Mouse (Mus musculus) liver, adult 10 weeks (tissue): ENCODE results near the gene Vwf. TPM values are rescaled to one million over a fixed set of nuclear protein-coding genes. Genes with fewer than 3 reads are reported as not detected.

Experiments used
- polyA plus RNA-seq: library from polyadenylated mRNA; stranded (reverse); fragments of 350-450 nt; fragmentation: Illumina TruSeq; extraction: RNeasy Lipid Tissue Mini Kit (QIAGEN cat#74804); gene quantifications from one replicate; pipeline ENCODE4 v1.2.3, GENCODE M21; 2014; ENCODE audit warnings: low read depth, low replicate concordance

Gene Vwf
- 0.69 TPM for polyA plus RNA-seq

DNA sequence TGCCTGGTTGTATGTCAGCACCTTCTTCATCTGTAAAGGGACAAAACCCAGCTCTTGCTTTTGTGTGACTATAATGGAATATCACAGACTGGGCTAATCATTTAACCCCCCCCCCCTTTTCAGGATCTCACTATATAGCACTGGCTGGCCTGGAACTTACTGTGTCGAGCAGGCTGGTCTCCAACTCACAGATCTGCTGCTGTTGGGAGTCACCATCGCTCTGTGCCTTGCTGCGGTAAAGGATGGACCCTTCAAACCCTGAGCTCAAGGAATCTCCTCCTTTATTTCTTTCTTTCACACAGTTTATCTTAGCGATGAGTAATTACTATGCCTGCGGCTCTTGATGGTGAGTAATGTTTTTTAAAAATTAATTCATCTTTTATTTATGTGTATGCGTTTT lies at the start of gene Vwf:
TSS of gene Vwf (plus strand) at position 301 of the 400 bp plus-strand sequence.

DNA sequence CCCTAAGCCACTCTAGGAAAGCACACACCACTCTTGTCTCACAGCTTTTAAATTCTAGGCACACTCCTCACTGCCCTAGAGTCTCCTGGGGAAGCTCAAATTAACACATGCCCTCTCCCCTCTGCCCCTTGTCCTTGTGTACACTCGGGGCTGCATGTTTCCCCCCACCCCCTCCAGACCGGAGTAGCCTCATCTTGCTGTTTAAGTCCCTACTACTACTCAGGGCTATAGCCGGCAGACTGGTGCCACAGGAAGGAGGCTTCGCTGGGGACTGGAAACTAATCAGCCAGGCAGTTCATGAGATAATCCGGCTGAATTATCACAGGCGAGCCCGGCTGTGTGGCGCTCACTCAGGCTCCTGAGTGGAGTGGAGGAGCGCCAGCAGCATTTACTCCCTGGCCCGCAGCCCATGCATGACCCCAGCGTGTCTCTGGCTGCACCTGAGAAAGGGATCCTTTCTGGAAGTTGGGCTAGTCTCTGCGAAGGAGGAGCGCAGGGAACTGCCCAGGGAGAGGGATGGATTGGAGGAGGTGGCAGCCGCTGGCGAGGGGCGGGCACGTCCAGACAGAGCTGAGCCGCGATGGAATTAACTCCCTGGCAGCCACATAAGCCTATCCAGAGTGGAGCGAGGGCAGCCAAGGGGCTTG lies 143.6 kb downstream of the Vwf start, which contains the start of gene Ano2:
TSS of gene Ano2 (plus strand) at position 363 of the 647 bp plus-strand sequence.

Other genes with a start within 250 kb of the Vwf start
- gene Ltbr, start 232.9 kb upstream of the Vwf start, polyA plus RNA-seq: 2.3 TPM
- gene Scnn1a, start 226.1 kb upstream of the Vwf start, polyA plus RNA-seq: 4.1 TPM
- gene Tnfrsf1a, start 197.4 kb upstream of the Vwf start, polyA plus RNA-seq: 8.7 TPM
- gene Plekhg6, start 166.0 kb upstream of the Vwf start, polyA plus RNA-seq: 0.32 TPM
- gene Cd9, start 52.0 kb upstream of the Vwf start, polyA plus RNA-seq: 17.1 TPM
- gene Ano2, start 143.6 kb downstream of the Vwf start, polyA plus RNA-seq: not detected